Mouse (Mus musculus) urinary bladder, postnatal 0 days (tissue): ENCODE data around the gene Il18bp. TPM values are rescaled to one million over a fixed set of nuclear protein-coding genes. Genes with fewer than 3 reads are reported as not detected.

ENCODE experiments used
- polyA plus RNA-seq: library from polyadenylated mRNA; unstranded; fragments of >200 nt; fragmentation: Nextera tagmentation; extraction: Ambion mirVana; gene quantifications from 2 replicates; pipeline ENCODE4 v1.2.1, GENCODE M21; 2015

Gene Il18bp
- 1.2 and 1.7 TPM in 2 replicates for polyA plus RNA-seq

DNA sequence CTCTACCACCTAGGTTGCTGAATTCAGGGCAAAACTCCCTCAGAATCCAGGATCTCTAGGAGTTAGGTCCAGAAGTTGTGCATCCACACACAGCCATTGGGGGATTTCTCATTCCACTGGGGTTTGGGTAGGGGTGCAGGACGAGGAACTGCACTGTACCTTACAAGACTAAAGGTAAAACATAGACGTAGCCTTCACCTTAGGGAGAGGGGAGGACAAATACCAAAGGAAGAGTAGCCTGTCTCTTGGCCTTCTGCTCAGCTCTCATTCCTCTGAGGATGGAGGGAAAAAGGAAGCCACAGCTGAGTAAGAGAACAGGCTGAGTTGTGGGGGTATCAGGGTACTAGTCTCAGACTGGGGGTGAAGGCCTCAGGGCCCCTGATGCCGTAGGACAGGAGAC, at the start of gene Il18bp:
Il18bp (minus strand) TSS at position 101 of the 400 bp plus-strand sequence.

DNA sequence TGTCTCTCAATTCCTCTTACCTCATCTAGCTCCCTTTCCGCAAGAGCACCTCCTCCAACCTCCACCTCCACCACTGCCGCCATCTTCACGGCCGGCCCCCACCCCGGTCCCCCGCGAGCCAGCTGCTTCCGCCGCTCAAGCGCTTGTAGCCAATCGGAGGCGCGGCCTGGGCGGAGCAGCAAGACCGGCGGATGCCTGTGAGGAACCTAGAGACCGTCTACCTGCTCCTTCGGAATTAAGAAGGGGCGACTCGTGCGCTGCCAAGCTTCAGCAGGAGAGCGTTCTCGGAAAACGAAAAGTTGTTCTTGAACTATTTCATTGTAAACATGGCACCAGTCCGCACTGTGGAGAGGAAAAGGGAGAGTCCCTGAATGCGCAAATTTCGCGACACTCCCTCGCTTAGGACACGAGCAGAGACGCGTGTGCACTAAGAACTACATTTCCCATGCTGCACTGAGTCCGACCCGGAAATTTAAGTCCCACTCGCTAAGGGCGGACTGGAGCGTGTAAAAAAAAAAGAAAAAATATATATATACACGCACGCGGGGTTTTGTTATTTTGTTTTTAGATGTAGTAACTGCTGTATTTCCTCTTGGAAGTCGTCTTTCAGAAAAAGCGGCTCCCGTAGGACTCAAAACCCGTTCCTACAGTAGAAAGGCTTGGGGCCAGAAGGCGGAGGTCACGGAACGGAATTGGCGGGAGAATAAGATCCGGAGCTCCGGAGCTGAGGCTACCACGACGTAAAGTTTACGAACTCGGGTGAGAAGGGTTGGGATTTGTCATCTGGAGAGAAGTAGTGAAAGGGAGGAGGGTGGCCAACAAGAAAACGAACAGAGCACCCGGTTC, 46.8 kb upstream of the Il18bp start, which contains the start of the genes Rnf121, Xndc1 and Xntrpc:
Rnf121 (minus strand) TSS at position 424 of the 846 bp plus-strand sequence.
Xndc1 (plus strand) TSS at position 466 of the 846 bp plus-strand sequence.
Xntrpc (plus strand) TSS at position 668 of the 846 bp plus-strand sequence.

Other genes starting within 250 kb of the Il18bp start
- 0.31 and 0.40 TPM in 2 replicates for gene Phox2a, start 200.4 kb downstream of the Il18bp start, polyA plus RNA-seq
- 18.1 and 21.6 TPM in 2 replicates for gene Inppl1, start 180.5 kb downstream of the Il18bp start, polyA plus RNA-seq
- 8.9 and 41.0 TPM in 2 replicates for gene Folr2, start 161.5 kb downstream of the Il18bp start, polyA plus RNA-seq
- gene Anapc15, start 155.0 kb downstream of the Il18bp start, polyA plus RNA-seq, result 47.4 and 49.6 TPM in 2 replicates
- 5.9 and 6.8 TPM in 2 replicates for gene Folr1, start 147.9 kb downstream of the Il18bp start, polyA plus RNA-seq
- gene Lamtor1, start 112.8 kb downstream of the Il18bp start, polyA plus RNA-seq, result 127 and 137 TPM in 2 replicates
- gene Tomt, start 112.3 kb downstream of the Il18bp start, polyA plus RNA-seq, result 0.06 and 0.19 TPM in 2 replicates
- gene Lrrc51, start 84.8 kb downstream of the Il18bp start, polyA plus RNA-seq, result 7.6 and 8.7 TPM in 2 replicates
- 24.5 and 25.5 TPM in 2 replicates for gene Numa1, start 84.6 kb downstream of the Il18bp start, polyA plus RNA-seq
- gene Rnf121, start 46.8 kb upstream of the Il18bp start, polyA plus RNA-seq, result 17.5 and 17.7 TPM in 2 replicates
- 7.7 and 8.1 TPM in 2 replicates for gene Xndc1, start 46.8 kb upstream of the Il18bp start, polyA plus RNA-seq
- 0.12 and 0.18 TPM in 2 replicates for gene Xntrpc, start 47.0 kb upstream of the Il18bp start, polyA plus RNA-seq
- 0.08 TPM in 1 of 2 replicates, not detected in the other for gene Trpc2, start 64.4 kb upstream of the Il18bp start, polyA plus RNA-seq
- gene Art1, start 83.1 kb upstream of the Il18bp start, polyA plus RNA-seq, result 0.12 TPM in 1 of 2 replicates, not detected in the other
- 0.12 and 0.35 TPM in 2 replicates for gene Art5, start 90.8 kb upstream of the Il18bp start, polyA plus RNA-seq
- gene Chrna10, start 98.1 kb upstream of the Il18bp start, polyA plus RNA-seq, result not detected in 2 replicates
- 13.1 and 16.8 TPM in 2 replicates for gene Nup98, start 191.5 kb upstream of the Il18bp start, polyA plus RNA-seq
- gene Pgap2, start 191.5 kb upstream of the Il18bp start, polyA plus RNA-seq, result 77.6 and 80.8 TPM in 2 replicates
- gene Rhog, start 237.4 kb upstream of the Il18bp start, polyA plus RNA-seq, result 67.7 and 84.5 TPM in 2 replicates
- gene Stim1, start 249.1 kb upstream of the Il18bp start, polyA plus RNA-seq, result 42.4 and 46.2 TPM in 2 replicates